Comparison of ENCODE assay signal across 27 mouse cellular contexts in the genomic region with DNA sequence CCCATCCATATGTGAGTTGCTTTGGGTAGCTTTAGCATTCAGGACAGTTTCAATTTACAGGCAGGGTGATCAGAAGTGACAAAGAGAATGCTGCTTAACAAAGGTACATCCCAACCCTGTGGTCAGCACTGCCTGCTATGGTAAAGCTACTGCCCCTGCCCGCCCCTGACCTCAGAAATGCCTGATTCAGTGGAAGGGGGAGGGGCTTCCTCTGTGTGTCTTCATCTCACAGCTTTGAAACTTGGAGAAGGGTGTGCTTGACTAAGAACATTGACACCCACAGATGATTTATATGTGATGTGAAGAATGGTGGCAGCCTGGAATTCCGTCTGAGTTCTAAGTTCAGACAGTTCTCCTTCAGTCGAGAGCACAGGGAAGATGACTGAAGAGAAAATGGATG. TPM values are rescaled to one million over a fixed set of nuclear protein-coding genes. Genes with fewer than 3 reads are reported as not detected.
DNase-seq lines count a peak whose midpoint lies in the region; ATAC-seq lines count a peak whose summit lies in the region.
"Had no signal": no experiment of that assay in that cellular context is flagged by ENCODE, and none has a peak within 500 bp of the region (broad histone marks: within the 10 kb centered on the region; RNA-seq: fewer than 3 reads in every experiment).

No protein-coding gene starts in this region.

- H3K27ac ChIP-seq in kidney, embryonic 16.5 days (ENCODE audit: low read length), result no peak overlapping the region
- H3K27ac ChIP-seq in forebrain, embryonic 10.5 days, result no peak overlapping the region
- H3K27ac ChIP-seq: embryonic facial prominence, embryonic 10.5 days; embryonic facial prominence, embryonic 15.5 days; forebrain, embryonic 13.5 days; gastrocnemius, adult 2 months; heart, embryonic 13.5 days; hindbrain, embryonic 13.5 days; limb, embryonic 12.5 days; lung, embryonic 15.5 days; midbrain, embryonic 12.5 days; neural tube, embryonic 13.5 days had no signal

- DNase-seq in kidney, adult 8-10 months, result no peak
- peak; percentile 7 for DNase-seq in Muller cell, postnatal 12 days (ENCODE audit: inconsistent ontology term)
- peak; percentile 51 for DNase-seq in embryo, embryonic 10 days (ENCODE audit: low spot score)
- DNase-seq in mesoderm, embryonic 11.5 days (ENCODE audit: low read depth, low spot score), result peak; percentile 54
- no peak for DNase-seq in forebrain, embryonic 10.5 days (ENCODE audit: extremely low spot score, low spot score)
- DNase-seq: adrenal gland, postnatal 10 days; cerebellum, adult 8-10 months; cerebellum, postnatal 36 days; gastrocnemius, adult 2 months; kidney, postnatal 10 days; layer of hippocampus, adult 9-11 months; thymus, adult 2 months; thymus, postnatal 4 days had no signal

- no peak overlapping the region for H3K9ac ChIP-seq in kidney, embryonic 16.5 days (replicated peaks; ENCODE audit: low read length)
- H3K9ac ChIP-seq: embryonic facial prominence, embryonic 15.5 days; forebrain, embryonic 13.5 days; heart, embryonic 13.5 days; hindbrain, embryonic 13.5 days; limb, embryonic 12.5 days; lung, embryonic 15.5 days; midbrain, embryonic 12.5 days; neural tube, embryonic 13.5 days had no signal

- H3K4me1 ChIP-seq in kidney, embryonic 16.5 days (ENCODE audit: insufficient read depth, low read length), result peaks cover 4% of the 10 kb centered on the region
- no peaks in the 10 kb centered on the region for H3K4me1 ChIP-seq in forebrain, embryonic 10.5 days
- H3K4me1 ChIP-seq: embryonic facial prominence, embryonic 10.5 days; embryonic facial prominence, embryonic 15.5 days; heart, embryonic 13.5 days; limb, embryonic 12.5 days had no signal

- no peaks in the 10 kb centered on the region for H3K36me3 ChIP-seq in kidney, embryonic 16.5 days (ENCODE audit: insufficient read depth, low read length)
- H3K36me3 ChIP-seq in forebrain, embryonic 10.5 days (replicated peaks), result no peaks in the 10 kb centered on the region
- H3K36me3 ChIP-seq: embryonic facial prominence, embryonic 10.5 days; embryonic facial prominence, embryonic 15.5 days; heart, embryonic 13.5 days; hindbrain, embryonic 13.5 days; limb, embryonic 12.5 days; lung, embryonic 15.5 days; midbrain, embryonic 12.5 days; neural tube, embryonic 13.5 days had no signal

- H3K9me3 ChIP-seq in kidney, embryonic 16.5 days (ENCODE audit: low read length), result no peaks in the 10 kb centered on the region
- H3K9me3 ChIP-seq in forebrain, embryonic 10.5 days, result no peaks in the 10 kb centered on the region
- H3K9me3 ChIP-seq: embryonic facial prominence, embryonic 10.5 days; embryonic facial prominence, embryonic 15.5 days; forebrain, embryonic 13.5 days; heart, embryonic 13.5 days; hindbrain, embryonic 13.5 days; limb, embryonic 12.5 days; lung, embryonic 15.5 days; midbrain, embryonic 12.5 days; neural tube, embryonic 13.5 days had no signal

- 0 out of 2 replicates have a peak, but pooled peaks have one; percentile 19 for ATAC-seq in kidney, embryonic 16.5 days (ENCODE audit: low FRiP score, low TSS enrichment)
- ATAC-seq: forebrain, embryonic 13.5 days; intestine, postnatal 0 days; Patski had no signal

- H3K27me3 ChIP-seq in kidney, embryonic 16.5 days (ENCODE audit: insufficient read depth, low read length), result no peaks in the 10 kb centered on the region
- peaks cover 4% of the 10 kb centered on the region; the same call in 1 of the 2 replicates for H3K27me3 ChIP-seq in forebrain, embryonic 10.5 days (ENCODE audit: poor library complexity, severe bottlenecking)
- H3K27me3 ChIP-seq: CH12.LX; embryonic facial prominence, embryonic 15.5 days; forebrain, embryonic 13.5 days; heart, embryonic 13.5 days; hindbrain, embryonic 13.5 days; limb, embryonic 12.5 days; lung, embryonic 15.5 days; midbrain, embryonic 12.5 days; neural tube, embryonic 13.5 days; Patski had no signal

- no peak overlapping the region for H3K4me3 ChIP-seq in kidney, embryonic 16.5 days (ENCODE audit: low read length)
- no peak overlapping the region for H3K4me3 ChIP-seq in forebrain, embryonic 10.5 days
- H3K4me3 ChIP-seq: embryonic facial prominence, embryonic 10.5 days; embryonic facial prominence, embryonic 15.5 days; forebrain, embryonic 13.5 days; gastrocnemius, adult 2 months; heart, embryonic 13.5 days; hindbrain, embryonic 13.5 days; limb, embryonic 12.5 days; lung, embryonic 15.5 days; midbrain, embryonic 12.5 days; myocyte; neural tube, embryonic 13.5 days had no signal

- H3K4me2 ChIP-seq in kidney, embryonic 16.5 days (replicated peaks; ENCODE audit: low read depth, low read length), result no peak overlapping the region
- H3K4me2 ChIP-seq: embryonic facial prominence, embryonic 15.5 days; forebrain, embryonic 13.5 days; heart, embryonic 13.5 days; hindbrain, embryonic 13.5 days; limb, embryonic 12.5 days; lung, embryonic 15.5 days; midbrain, embryonic 12.5 days; neural tube, embryonic 13.5 days had no signal

- WGBS in kidney, embryonic 16.5 days, result 46% methylated on average over 3 of the region's 3 CpGs
- WGBS in forebrain, embryonic 10.5 days, result 82% methylated on average over 3 of the region's 3 CpGs

RNA-seq across cellular contexts. Expression of a gene that starts 48.8 kb away (rescaled TPM):
- 4.3 and 4.9 TPM in 2 replicates for polyA plus RNA-seq in kidney, embryonic 16.5 days (2015; fragmentation: Nextera tagmentation; extraction: Ambion mirVana)
- 0.05 and 0.06 TPM in 2 replicates for polyA plus RNA-seq in forebrain, embryonic 10.5 days (2016; fragmentation: Nextera tagmentation; extraction: Ambion mirVana)

RNA-seq across cellular contexts. Expression of a gene that starts 48.9 kb away (rescaled TPM):
- polyA plus RNA-seq in kidney, embryonic 16.5 days (2015; fragmentation: Nextera tagmentation; extraction: Ambion mirVana), result 4.1 and 4.8 TPM in 2 replicates
- 0.04 and 0.10 TPM in 2 replicates for polyA plus RNA-seq in forebrain, embryonic 10.5 days (2016; fragmentation: Nextera tagmentation; extraction: Ambion mirVana)

Comparison
In these comparisons a context has a peak if more than half of its experiments do, and no peak if none do; other contexts are left out.
1. DNase-seq: peak in Muller cell, postnatal 12 days (single experiment), embryo, embryonic 10 days (single experiment) and mesoderm, embryonic 11.5 days (single experiment); none in kidney, adult 8-10 months (0 of 2) and forebrain, embryonic 10.5 days (single experiment).